Mouse (Mus musculus) MEL (cell line): ENCODE data around the gene Mvb12a. TPM values are rescaled to one million over a fixed set of nuclear protein-coding genes. Genes with fewer than 3 reads are reported as not detected.

Source experiments
- DNase-seq: peaks from one replicate; pipeline ENCODE4 v3.0.0; 2011; ENCODE audit warnings: low read depth, low spot score
- H3K27ac ChIP-seq: 2 replicates; pipeline ENCODE4 v1.5.1; 2012; ENCODE audit warnings: low read depth, mild to moderate bottlenecking, control low read depth, low read length, moderate library complexity; ENCODE audit not compliant: control insufficient read depth
- H3K27me3 ChIP-seq, 2 experiments: fragments of 150-350 bp in 1 of 2; sonication (generic) in 1 of 2; 2 replicates each; pipeline ENCODE4 v1.6.1; 2012; ENCODE audit warnings: low read length in 2 of 2, mild to moderate bottlenecking in 2 of 2, improper control_type of control experiment in 1 of 2, moderate library complexity in 1 of 2; ENCODE audit not compliant: insufficient read depth in 2 of 2, control insufficient read depth in 1 of 2
- H3K36me3 ChIP-seq, 2 experiments: 2 replicates each; pipeline ENCODE4 v1.6.1; 2012 to 2014; ENCODE audit warnings: low read length in 2 of 2, improper control_type of control experiment in 1 of 2, inconsistent platforms in 1 of 2, mild to moderate bottlenecking in 1 of 2; ENCODE audit not compliant: insufficient read depth in 2 of 2, control insufficient read depth in 1 of 2
- H3K4me1 ChIP-seq, 2 experiments: fragments of 150-350 bp in 1 of 2; sonication (generic) in 1 of 2; 2 replicates each; pipeline ENCODE4 v1.6.1; 2012; ENCODE audit warnings: low read length in 2 of 2, improper control_type of control experiment in 1 of 2, mild to moderate bottlenecking in 1 of 2; ENCODE audit not compliant: insufficient read depth in 2 of 2, control insufficient read depth in 1 of 2
- H3K4me3 ChIP-seq, 2 experiments: fragments of 150-350 bp in 1 of 2; sonication (generic) in 1 of 2; 2 replicates each; pipeline ENCODE4 v1.5.1; 2012; ENCODE audit warnings: low read depth in 2 of 2, low read length in 2 of 2, mild to moderate bottlenecking in 2 of 2, moderate library complexity in 2 of 2, control low read depth in 1 of 2, improper control_type of control experiment in 1 of 2; ENCODE audit not compliant: control insufficient read depth in 1 of 2, insufficient read depth in 1 of 2
- H3K79me2 ChIP-seq: 2 replicates; pipeline ENCODE4 v1.6.1; 2012; ENCODE audit warnings: mild to moderate bottlenecking, low read length, moderate library complexity; ENCODE audit not compliant: control insufficient read depth, poor library complexity, insufficient read depth
- H3K9ac ChIP-seq: 2 replicates; pipeline ENCODE4 v1.6.1; 2012; ENCODE audit warnings: low read depth, mild to moderate bottlenecking, control low read depth, low read length, moderate library complexity; ENCODE audit not compliant: control insufficient read depth, poor library complexity, severe bottlenecking
- H3K9me3 ChIP-seq: fragments of 150-350 bp; sonication (generic); replicated peaks from 2 replicates; pipeline ENCODE4 v1.6.1; 2012; ENCODE audit warnings: mild to moderate bottlenecking, low read length, improper control_type of control experiment, moderate library complexity; ENCODE audit not compliant: insufficient read depth
- CHD2 ChIP-seq: IDR thresholded peaks from 2 replicates; pipeline ENCODE4 v1.6.1; 2011; ENCODE audit warnings: low read length, improper control_type of control experiment
- CTCF ChIP-seq, 3 experiments: IDR thresholded peaks in 2 of 3; conservative IDR thresholded peaks in 1 of 3; 2 replicates each; pipeline ENCODE4 v1.5.1; 2011 to 2012; ENCODE audit warnings: low read length in 3 of 3, low read depth in 2 of 3, mild to moderate bottlenecking in 2 of 3, improper control_type of control experiment in 1 of 3, inconsistent platforms in 1 of 3, mixed read lengths in 1 of 3, moderate library complexity in 1 of 3; ENCODE audit not compliant: control insufficient read depth in 1 of 3, insufficient read depth in 1 of 3, poor library complexity in 1 of 3, severe bottlenecking in 1 of 3
- ELF1 ChIP-seq: IDR thresholded peaks from 2 replicates; pipeline ENCODE4 v1.6.1; 2014; ENCODE audit warnings: low read depth, mild to moderate bottlenecking, inconsistent platforms, low read length, improper control_type of control experiment, moderate library complexity
- EP300 ChIP-seq, 2 experiments: IDR thresholded peaks; 2 replicates each; pipeline ENCODE4 v1.6.1; 2011; ENCODE audit warnings: improper control_type of control experiment in 2 of 2, low read length in 2 of 2, low read depth in 1 of 2, mild to moderate bottlenecking in 1 of 2
- ETS1 ChIP-seq: IDR thresholded peaks from 2 replicates; pipeline ENCODE4 v1.6.1; 2012; ENCODE audit warnings: low read depth, mild to moderate bottlenecking, inconsistent platforms, low read length, improper control_type of control experiment, moderate library complexity
- GATA1 ChIP-seq: IDR thresholded peaks from 2 replicates; pipeline ENCODE4 v1.6.1; 2011; ENCODE audit warnings: low read depth, low read length, improper control_type of control experiment
- HCFC1 ChIP-seq: IDR thresholded peaks from 2 replicates; pipeline ENCODE4 v1.6.1; 2012; ENCODE audit warnings: low read depth, mild to moderate bottlenecking, inconsistent platforms, low read length, improper control_type of control experiment, moderate library complexity
- MAFK ChIP-seq: IDR thresholded peaks from 2 replicates; pipeline ENCODE4 v1.6.1; 2011; ENCODE audit warnings: low read depth, mild to moderate bottlenecking, low read length, improper control_type of control experiment, borderline replicate concordance
- MAX ChIP-seq: IDR thresholded peaks from 2 replicates; pipeline ENCODE4 v1.6.1; 2011; ENCODE audit warnings: low read length, improper control_type of control experiment
- MXI1 ChIP-seq: IDR thresholded peaks from 2 replicates; pipeline ENCODE4 v1.6.1; 2011; ENCODE audit warnings: mild to moderate bottlenecking, low read depth, low read length, improper control_type of control experiment
- MYB ChIP-seq: IDR thresholded peaks from 2 replicates; pipeline ENCODE4 v1.6.1; 2011; ENCODE audit warnings: mild to moderate bottlenecking, low read depth, low read length, improper control_type of control experiment
- MYC ChIP-seq: IDR thresholded peaks from 2 replicates; pipeline ENCODE4 v1.6.1; 2011; ENCODE audit warnings: low read depth, mild to moderate bottlenecking, low read length, improper control_type of control experiment, moderate library complexity
- NELFE ChIP-seq: IDR thresholded peaks from 2 replicates; pipeline ENCODE4 v1.6.1; 2011; ENCODE audit warnings: low read depth, low read length, improper control_type of control experiment
- NRF1 ChIP-seq: IDR thresholded peaks from 2 replicates; pipeline ENCODE4 v1.6.1; 2014; ENCODE audit warnings: low read depth, mild to moderate bottlenecking, inconsistent platforms, low read length, improper control_type of control experiment, moderate library complexity; ENCODE audit not compliant: poor library complexity, insufficient read depth, severe bottlenecking
- POLR2A ChIP-seq, 2 experiments: IDR thresholded peaks; 2 replicates each; pipeline ENCODE4 v1.6.1; 2011 to 2012; ENCODE audit warnings: low read length in 2 of 2, mild to moderate bottlenecking in 2 of 2, control low read depth in 1 of 2, improper control_type of control experiment in 1 of 2, low read depth in 1 of 2, moderate library complexity in 1 of 2; ENCODE audit not compliant: control insufficient read depth in 1 of 2, insufficient read depth in 1 of 2, poor library complexity in 1 of 2
- POLR2AphosphoS2 ChIP-seq: IDR thresholded peaks from 2 replicates; pipeline ENCODE4 v1.6.1; 2011; ENCODE audit warnings: low read length, improper control_type of control experiment
- RCOR1 ChIP-seq: IDR thresholded peaks from 2 replicates; pipeline ENCODE4 v1.6.1; 2012; ENCODE audit warnings: low read depth, mild to moderate bottlenecking, inconsistent platforms, low read length, improper control_type of control experiment
- SIN3A ChIP-seq: IDR thresholded peaks from 2 replicates; pipeline ENCODE4 v1.6.1; 2012; ENCODE audit warnings: low read length, improper control_type of control experiment, inconsistent platforms
- TAL1 ChIP-seq: IDR thresholded peaks from 2 replicates; pipeline ENCODE4 v1.6.1; 2012; ENCODE audit warnings: mild to moderate bottlenecking, inconsistent platforms, low read length, moderate library complexity, mixed read lengths
- TBP ChIP-seq: IDR thresholded peaks from 2 replicates; pipeline ENCODE4 v1.8.0; 2011; ENCODE audit warnings: low read depth, low read length, improper control_type of control experiment
- TCF12 ChIP-seq: IDR thresholded peaks from 2 replicates; pipeline ENCODE4 v1.6.1; 2014; ENCODE audit warnings: low read depth, mild to moderate bottlenecking, inconsistent platforms, low read length, improper control_type of control experiment, moderate library complexity
- USF1 ChIP-seq: IDR thresholded peaks from 2 replicates; pipeline ENCODE4 v1.6.1; 2014; ENCODE audit warnings: low read depth, mild to moderate bottlenecking, inconsistent platforms, low read length, improper control_type of control experiment, moderate library complexity
- ZC3H11A ChIP-seq: IDR thresholded peaks from 2 replicates; pipeline ENCODE4 v1.6.1; 2012; ENCODE audit warnings: low read depth, mild to moderate bottlenecking, inconsistent platforms, low read length, improper control_type of control experiment
- ZMIZ1 ChIP-seq: IDR thresholded peaks from 2 replicates; pipeline ENCODE4 v1.6.1; 2012; ENCODE audit warnings: low read depth, mild to moderate bottlenecking, inconsistent platforms, low read length, improper control_type of control experiment, moderate library complexity
- ZNF384 ChIP-seq: IDR thresholded peaks from 2 replicates; pipeline ENCODE4 v1.6.1; 2012; ENCODE audit warnings: low read depth, mild to moderate bottlenecking, inconsistent platforms, low read length, improper control_type of control experiment
- polyA plus RNA-seq, 2 experiments: library from polyadenylated mRNA; stranded (reverse) in 1 of 2; unstranded in 1 of 2; fragments of >175 nt in 1 of 2; fragments of >200 nt in 1 of 2; gene quantifications; 2 replicates each; pipeline versions ENCODE4 v1.2.1 to v1.2.4; 2012; ENCODE audit warnings: low replicate concordance in 2 of 2, low read depth in 1 of 2; ENCODE audit not compliant: insufficient read length in 2 of 2, insufficient read depth in 1 of 2, missing spikeins in 1 of 2
- total RNA-seq: library from RNA; depleted of rRNA; stranded (reverse); fragments of 300-350 nt; gene quantifications from 2 replicates; pipeline ENCODE4 v1.2.3, GENCODE M21; 2012

The Mvb12a gene
- total and polyA plus RNA-seq, 3 experiments: 46.5 to 67.3 TPM; not detected in 1

DNA sequence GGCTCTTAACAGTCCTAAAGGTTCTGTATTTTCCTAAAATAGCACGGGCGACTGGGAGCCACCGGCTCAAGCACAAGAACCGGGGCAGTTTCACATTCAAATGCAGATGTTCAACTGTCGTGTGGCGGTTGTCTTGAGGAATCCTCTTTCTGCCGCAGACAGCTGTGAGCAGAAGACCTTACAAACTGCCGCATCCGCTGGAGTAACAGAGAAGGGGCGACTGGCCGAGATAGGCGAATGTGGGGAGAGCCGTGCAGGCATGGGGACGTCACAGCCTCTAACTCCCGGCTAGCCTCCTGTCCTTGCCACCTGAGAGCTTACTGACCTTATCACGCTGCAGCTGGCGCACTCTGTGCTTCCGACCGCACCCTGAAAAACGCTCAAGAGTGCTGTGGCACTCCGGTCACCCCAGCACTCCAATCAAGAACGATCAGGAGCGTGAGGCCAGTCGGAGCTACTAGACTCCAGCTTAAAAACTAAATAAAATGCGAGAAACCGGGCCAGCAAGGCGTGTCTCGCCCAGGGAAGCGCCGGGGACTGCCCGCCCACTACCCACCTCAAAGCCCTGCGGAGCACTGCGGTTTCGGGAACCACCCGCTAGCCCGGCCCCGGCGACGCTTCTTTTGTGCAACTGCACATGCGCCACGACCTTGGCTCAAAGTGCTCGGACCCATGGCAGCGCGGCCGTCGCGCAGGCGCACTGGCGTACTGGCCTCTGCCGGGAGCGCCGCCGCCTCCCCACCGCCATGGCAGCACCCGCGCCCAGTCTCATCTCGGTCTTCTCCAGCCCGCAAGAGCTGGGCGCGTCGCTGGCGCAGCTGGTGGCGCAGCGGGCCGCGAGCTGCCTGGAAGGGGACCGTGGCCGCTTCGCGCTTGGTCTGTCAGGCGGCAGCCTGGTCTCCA lies 49.0 kb downstream of the Mvb12a start, which contains the start of gene Pgls:
TSS of gene Pgls (plus strand) at position 706 of the 903 bp plus-strand sequence.
- Histone ChIP-seq H3K9ac (peak within 1 kb of the TSS; percentile 89), H3K79me2 (peaks cover 21% of the 10 kb centered on the region), H3K4me3 (peak within 1 kb of the TSS; percentile 79 to 87), H3K27ac (peak within 1 kb of the TSS; percentile 93), H3K9me3 (no peaks in the 10 kb centered on the region), H3K36me3 (peaks cover 0 to 12% of the 10 kb centered on the region in 2 experiments; a peak in 3 of 4 replicates), H3K4me1 (peaks cover 5 to 21% of the 10 kb centered on the region in 2 experiments), H3K27me3 (no peaks in the 10 kb centered on the region)
- TF ChIP-seq MAFK: no peak
- peak; percentile 53; the same call in 1 of the 2 replicates for TF ChIP-seq ZMIZ1
- TF ChIP-seq MYB: no peak; the same call in 1 of the 2 replicates
- TF ChIP-seq TBP: peak; percentile 26; the same call in 1 of the 2 replicates
- peak; percentile 57; the same call in 1 of the 2 replicates for TF ChIP-seq ELF1
- TF ChIP-seq TAL1: peak; percentile 84
- TF ChIP-seq MXI1: peak; percentile 86
- TF ChIP-seq MYC: peak; percentile 56; the same call in 1 of the 2 replicates
- TF ChIP-seq POLR2A (IDR thresholded peaks at IDR 0.05; ENCODE audit: control insufficient read depth in 1 of 2, insufficient read depth in 1 of 2, low read depth in 1 of 2, low read length in 2 of 2, poor library complexity in 1 of 2): peak; percentile 79 to 94
- no peak for TF ChIP-seq CTCF (IDR thresholded peaks at IDR 0.05 in 2 of 3, conservative IDR thresholded peaks at IDR 0.05 in 1 of 3; ENCODE audit: control insufficient read depth in 1 of 3, insufficient read depth in 1 of 3, low read depth in 2 of 3, low read length in 3 of 3, poor library complexity in 1 of 3, severe bottlenecking in 1 of 3)
- no peak for TF ChIP-seq CHD2
- TF ChIP-seq RCOR1: 0 out of 2 replicates have a peak, but pooled peaks have one; percentile 10
- peak; percentile 76; the same call in 1 of the 2 replicates for TF ChIP-seq SIN3A
- TF ChIP-seq ZNF384: no peak
- 0 out of 2 replicates have a peak, but pooled peaks have one; percentile 10 for TF ChIP-seq USF1
- peak; percentile 76 for TF ChIP-seq ETS1
- TF ChIP-seq HCFC1: peak; percentile 88
- TF ChIP-seq EP300 (IDR thresholded peaks at IDR 0.05; ENCODE audit: low read depth in 1 of 2, low read length in 2 of 2): peak; percentile 60 to 71
- no peak; the same call in none of the 2 replicates for TF ChIP-seq POLR2AphosphoS2
- TF ChIP-seq ZC3H11A: no peak
- peak; percentile 90 for TF ChIP-seq NELFE
- TF ChIP-seq TCF12: peak; percentile 65
- peak; percentile 46; the same call in 1 of the 2 replicates for TF ChIP-seq MAX
- TF ChIP-seq GATA1: peak; percentile 72
- TF ChIP-seq NRF1: peak; percentile 94
- peak; percentile 96 for DNase-seq
